Mouse (Mus musculus): ENCODE measurements at regions not wholly inside any gene's neighbourhood (a gene's known extent, or its start where the extent isn't known, plus 50 kb on each side); places are given as distances from the start of the nearest gene placed in this dataset.
A peak's percentile ranks its signal among the peaks of the same experiment; 100 is the strongest.
"Not testable (repeated sequence)": the region's sequence is repeated elsewhere in the genome, so short reads cannot be mapped to it uniquely, and the experiment has no call there.

DNA sequence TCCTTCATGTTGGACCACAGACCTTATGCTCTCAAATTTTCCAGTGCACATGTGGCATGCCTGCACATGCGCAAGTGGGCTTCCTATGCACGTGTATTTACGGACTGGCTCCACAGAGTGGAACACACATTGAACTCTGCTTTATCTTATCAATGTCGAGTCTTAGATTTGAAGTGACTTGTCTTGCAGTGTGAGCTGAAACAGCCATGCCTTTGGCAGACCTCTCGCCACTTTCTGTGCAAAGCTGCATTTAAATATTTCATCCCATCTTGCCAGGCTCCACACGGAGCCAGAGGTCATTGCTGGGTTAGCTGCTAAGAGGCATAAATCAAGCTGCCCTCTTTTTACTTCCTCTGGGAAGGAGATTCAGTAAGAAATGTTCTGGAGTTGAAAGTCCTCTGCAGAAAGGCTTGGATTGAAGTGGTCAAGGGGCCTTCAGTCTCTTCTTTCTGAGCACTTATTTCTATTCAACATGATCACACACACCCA, 248.4 kb downstream of the Eipr1 start:
- H3K36me3 ChIP-seq: no peaks in the 10 kb centered on the region
- H3K4me3 ChIP-seq: no peak overlapping the region
- WGBS: 24% methylated on average over 6 of the region's 6 CpGs
- DNase-seq (ENCODE audit: low spot score): peak; percentile 41
- H3K9me3 ChIP-seq (replicated peaks): no peaks in the 10 kb centered on the region
- H3K4me1 ChIP-seq: peaks cover 40% of the 10 kb centered on the region
- no peaks in the 10 kb centered on the region for H3K27me3 ChIP-seq (ENCODE audit: low read depth, poor library complexity, severe bottlenecking)
- no peak overlapping the region for H3K27ac ChIP-seq

DNA sequence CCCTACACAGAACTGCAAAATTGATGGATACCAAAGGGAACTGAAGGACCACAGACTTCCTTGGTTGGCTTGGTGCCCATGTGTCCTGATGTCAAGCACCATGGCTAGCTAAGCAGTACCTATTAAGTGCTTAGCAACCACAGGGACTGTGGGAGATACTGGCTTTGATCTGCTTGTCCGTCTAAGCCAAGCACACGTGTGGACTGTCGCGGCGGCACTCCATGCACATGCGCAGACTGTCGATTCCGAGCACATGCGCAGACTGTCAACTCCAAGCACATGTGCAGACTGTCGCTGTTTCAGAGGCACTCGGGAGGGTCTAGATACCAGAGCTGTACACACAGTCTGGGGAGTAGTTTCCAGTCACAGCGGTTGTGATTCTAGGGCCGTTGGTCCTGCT, 252.9 kb downstream of the Eipr1 start:
- Histone ChIP-seq H3K9me3 (replicated peaks) (no peaks in the 10 kb centered on the region), H3K27me3 (ENCODE audit: low read depth, poor library complexity, severe bottlenecking) (no peaks in the 10 kb centered on the region), H3K4me1 (peaks cover 18% of the 10 kb centered on the region), H3K4me3 (no peak overlapping the region), H3K36me3 (no peaks in the 10 kb centered on the region), H3K27ac (no peak overlapping the region)
- DNase-seq (ENCODE audit: low spot score): no peak
- WGBS: 93% methylated on average over 13 of the region's 13 CpGs

DNA sequence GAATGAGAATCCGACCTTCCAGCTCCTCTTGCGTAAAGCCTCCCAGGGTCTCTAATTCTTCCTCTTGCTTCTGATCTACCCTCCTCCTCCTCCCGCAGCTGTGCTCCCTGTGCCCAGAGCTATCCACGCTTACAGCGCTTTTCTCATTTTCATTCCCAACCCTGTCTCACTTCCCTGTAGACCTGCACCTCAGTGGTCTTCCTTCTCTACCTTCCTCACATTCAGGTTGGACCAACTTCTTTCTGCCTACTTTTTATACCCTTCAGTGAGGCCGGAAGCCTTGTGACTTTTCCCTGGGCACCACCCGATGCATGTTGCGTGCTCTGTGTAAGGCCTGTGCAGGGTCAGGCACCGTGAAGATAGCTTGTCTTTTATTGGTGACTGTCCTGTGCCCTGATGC, 263.0 kb downstream of the Eipr1 start:
- no peak for DNase-seq (ENCODE audit: low spot score)
- WGBS: 86% methylated on average over 9 of the region's 9 CpGs
- H3K27me3 ChIP-seq (ENCODE audit: low read depth, poor library complexity, severe bottlenecking): no peaks in the 10 kb centered on the region
- H3K4me1 ChIP-seq: peaks cover 22% of the 10 kb centered on the region
- no peak overlapping the region for H3K4me3 ChIP-seq
- no peaks in the 10 kb centered on the region for H3K9me3 ChIP-seq (replicated peaks)
- H3K27ac ChIP-seq: 0 out of 2 replicates have a peak overlapping the region, but pooled peaks have one; percentile 19
- no peaks in the 10 kb centered on the region for H3K36me3 ChIP-seq

DNA sequence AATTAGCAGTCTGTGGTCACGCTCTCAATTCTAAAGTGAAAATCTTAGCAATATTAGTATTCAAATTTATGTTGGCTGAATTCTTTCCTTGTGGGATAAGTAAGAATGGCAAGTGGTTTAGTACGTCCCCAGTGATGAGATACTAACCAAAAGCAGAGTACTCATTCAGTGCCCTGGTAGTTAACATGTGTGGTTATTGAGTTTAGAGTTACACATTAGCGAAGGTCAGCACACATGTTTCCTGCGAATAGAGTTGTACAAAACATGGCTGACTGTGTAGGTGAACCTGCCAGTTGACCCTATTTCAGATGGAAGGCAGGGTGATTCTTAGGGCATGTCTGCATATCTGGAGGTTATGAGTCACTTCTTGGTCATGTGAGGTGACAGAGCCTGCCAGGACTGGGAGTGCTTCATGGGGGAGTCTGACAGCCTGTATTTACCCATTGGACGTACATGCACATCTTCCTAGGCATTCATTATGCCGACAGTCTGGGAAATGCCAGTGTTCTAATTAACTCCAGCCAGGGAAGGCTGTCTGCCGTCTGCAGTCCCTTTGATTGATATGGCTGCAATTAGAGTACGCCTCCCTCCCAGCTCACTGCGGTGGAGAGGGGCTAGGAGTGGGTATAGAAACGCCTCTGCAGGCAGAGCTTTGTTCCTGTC, 263.7 kb downstream of the Eipr1 start:
- Histone ChIP-seq H3K4me1 (peaks cover 22% of the 10 kb centered on the region), H3K9me3 (replicated peaks) (no peaks in the 10 kb centered on the region), H3K27ac (no peak overlapping the region), H3K36me3 (no peaks in the 10 kb centered on the region), H3K27me3 (ENCODE audit: low read depth, poor library complexity, severe bottlenecking) (no peaks in the 10 kb centered on the region), H3K4me3 (no peak overlapping the region)
- peak; percentile 55 for DNase-seq (ENCODE audit: low spot score)
- WGBS: 24% methylated on average over 10 of the region's 10 CpGs

DNA sequence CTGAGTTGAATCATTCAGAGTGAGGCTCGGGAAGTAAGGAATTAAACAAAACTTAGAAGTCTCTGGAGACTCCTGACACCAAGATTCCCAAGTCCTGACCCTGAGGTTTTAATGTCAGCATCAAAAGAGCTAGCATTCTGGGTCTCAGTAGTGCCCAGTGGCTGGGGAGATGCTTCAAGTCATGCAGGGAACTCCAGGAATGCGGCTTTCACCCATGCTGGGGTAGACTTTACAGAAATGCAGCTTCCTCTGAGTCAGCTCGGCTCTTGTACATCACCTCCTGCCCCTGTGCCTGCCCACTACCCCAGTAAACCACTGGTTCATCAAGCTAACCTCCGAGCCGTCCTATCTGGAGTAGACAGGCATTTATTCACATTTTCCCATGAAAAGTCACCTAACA, 269.5 kb downstream of the Eipr1 start:
- H3K36me3 ChIP-seq: no peaks in the 10 kb centered on the region
- no peak overlapping the region for H3K27ac ChIP-seq
- H3K4me1 ChIP-seq: peaks cover 7% of the 10 kb centered on the region
- H3K4me3 ChIP-seq: no peak overlapping the region
- H3K9me3 ChIP-seq (replicated peaks): no peaks in the 10 kb centered on the region
- no peak for DNase-seq (ENCODE audit: low spot score)
- H3K27me3 ChIP-seq (ENCODE audit: low read depth, poor library complexity, severe bottlenecking): no peaks in the 10 kb centered on the region
- WGBS: 73% methylated on average over 5 of the region's 5 CpGs

DNA sequence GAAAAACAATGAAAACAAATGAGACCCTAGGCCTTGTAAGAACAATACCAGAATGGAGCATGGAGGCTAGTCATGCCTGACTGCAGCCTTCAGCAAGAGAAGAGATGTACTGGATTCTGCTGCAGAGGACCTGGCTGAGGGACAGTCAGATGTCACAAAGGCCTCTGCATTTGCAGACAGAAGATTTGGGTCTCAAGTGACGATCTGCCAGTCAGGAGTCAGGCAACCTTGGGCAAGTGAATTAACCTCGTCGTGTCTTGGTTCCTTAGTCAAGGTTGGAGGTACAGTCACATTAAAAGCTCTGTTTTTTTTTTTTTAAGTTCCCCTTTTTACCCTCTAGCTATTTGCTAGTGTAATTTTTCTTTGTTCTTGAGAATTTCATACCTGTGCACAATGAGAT, 276.6 kb downstream of the Eipr1 start:
- H3K36me3 ChIP-seq: no peaks in the 10 kb centered on the region
- no peak overlapping the region for H3K4me3 ChIP-seq
- H3K4me1 ChIP-seq: 0 out of 2 replicates have a peak, but pooled peaks cover 3% of the 10 kb centered on the region
- 80% methylated on average over 3 of the region's 3 CpGs for WGBS
- no peak overlapping the region for H3K27ac ChIP-seq
- H3K9me3 ChIP-seq (replicated peaks): no peaks in the 10 kb centered on the region
- H3K27me3 ChIP-seq (ENCODE audit: low read depth, poor library complexity, severe bottlenecking): no peaks in the 10 kb centered on the region
- no peak for DNase-seq (ENCODE audit: low spot score)

DNA sequence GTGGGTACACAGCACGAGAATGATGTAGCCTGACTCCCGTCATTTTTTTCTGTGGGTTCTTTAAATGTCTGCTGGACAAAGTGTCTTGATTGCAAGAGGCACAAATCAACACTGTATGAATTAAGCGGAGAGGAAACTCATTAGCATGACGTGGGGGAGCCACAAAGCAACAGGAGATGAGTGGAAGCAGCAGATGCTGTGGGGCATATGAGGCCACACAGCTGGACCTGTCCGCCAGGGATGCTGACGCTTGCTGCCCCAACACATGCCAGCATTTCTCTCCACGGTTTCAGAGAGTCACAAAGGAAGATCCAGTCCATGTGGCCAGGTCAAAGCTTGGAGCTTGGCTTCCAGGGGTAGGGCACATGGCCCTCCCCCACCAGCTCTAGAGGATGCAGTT, 277.9 kb downstream of the Eipr1 start:
- no peaks in the 10 kb centered on the region for H3K9me3 ChIP-seq (replicated peaks)
- H3K36me3 ChIP-seq: no peaks in the 10 kb centered on the region
- no peak for DNase-seq (ENCODE audit: low spot score)
- H3K4me3 ChIP-seq: no peak overlapping the region
- H3K27me3 ChIP-seq (ENCODE audit: low read depth, poor library complexity, severe bottlenecking): no peaks in the 10 kb centered on the region
- H3K4me1 ChIP-seq: 0 out of 2 replicates have a peak, but pooled peaks cover 3% of the 10 kb centered on the region
- 70% methylated on average over 7 of the region's 7 CpGs for WGBS
- H3K27ac ChIP-seq: no peak overlapping the region

DNA sequence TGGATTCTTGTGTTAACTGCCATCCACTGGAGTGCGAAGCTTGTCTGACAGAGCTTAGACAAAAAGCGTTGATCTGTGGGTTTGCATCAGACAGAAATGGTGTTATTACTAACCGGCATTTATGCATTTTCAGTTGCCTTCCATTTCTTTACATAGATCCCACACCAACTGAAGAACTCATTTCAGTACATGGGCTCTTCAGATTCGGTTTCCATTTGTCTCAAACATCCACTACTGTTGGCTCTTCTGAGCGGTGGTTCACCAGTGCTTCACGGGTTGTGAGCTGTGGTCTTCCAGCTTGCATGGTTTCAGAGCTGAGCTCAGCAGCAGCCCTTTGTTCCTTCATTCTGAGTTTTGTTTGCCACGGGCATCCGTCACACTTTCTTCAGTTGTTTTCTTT, 294.4 kb downstream of the Eipr1 start:
- H3K4me1 ChIP-seq: peaks cover 33% of the 10 kb centered on the region
- no peak overlapping the region for H3K4me3 ChIP-seq
- H3K9me3 ChIP-seq (replicated peaks): no peaks in the 10 kb centered on the region
- H3K36me3 ChIP-seq: no peaks in the 10 kb centered on the region
- no peak overlapping the region for H3K27ac ChIP-seq
- 89% methylated on average over 8 of the region's 8 CpGs for WGBS
- H3K27me3 ChIP-seq (ENCODE audit: low read depth, poor library complexity, severe bottlenecking): no peaks in the 10 kb centered on the region
- no peak for DNase-seq (ENCODE audit: low spot score)

DNA sequence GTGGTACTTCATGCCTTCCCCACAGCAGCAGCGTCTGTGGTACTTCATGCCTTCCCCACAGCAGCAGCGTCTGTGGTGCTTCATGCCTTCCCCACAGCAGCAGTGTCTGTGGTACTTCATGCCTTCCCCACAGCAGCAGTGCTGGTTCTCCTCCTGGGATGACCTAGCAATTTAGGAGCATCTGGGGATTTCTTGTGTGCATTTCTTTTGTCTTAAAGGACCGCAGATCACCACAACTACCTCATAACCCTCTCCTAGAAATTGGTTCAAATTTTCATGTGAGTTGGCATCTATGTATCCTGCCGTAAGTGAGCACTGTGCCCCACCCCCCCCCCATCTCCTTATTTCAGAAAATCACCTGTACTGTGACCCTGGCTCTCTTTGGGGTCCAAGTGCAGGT, 297.0 kb downstream of the Eipr1 start:
- H3K36me3 ChIP-seq; DNase-seq (ENCODE audit: low spot score); H3K27me3 ChIP-seq (ENCODE audit: low read depth, poor library complexity, severe bottlenecking); H3K4me3 ChIP-seq; H3K9me3 ChIP-seq (replicated peaks): not testable (repeated sequence)
- WGBS: 36% methylated on average over 4 of the region's 4 CpGs
- Histone ChIP-seq H3K27ac (peak overlapping the region; percentile 86), H3K4me1 (peaks cover 36% of the 10 kb centered on the region)

DNA sequence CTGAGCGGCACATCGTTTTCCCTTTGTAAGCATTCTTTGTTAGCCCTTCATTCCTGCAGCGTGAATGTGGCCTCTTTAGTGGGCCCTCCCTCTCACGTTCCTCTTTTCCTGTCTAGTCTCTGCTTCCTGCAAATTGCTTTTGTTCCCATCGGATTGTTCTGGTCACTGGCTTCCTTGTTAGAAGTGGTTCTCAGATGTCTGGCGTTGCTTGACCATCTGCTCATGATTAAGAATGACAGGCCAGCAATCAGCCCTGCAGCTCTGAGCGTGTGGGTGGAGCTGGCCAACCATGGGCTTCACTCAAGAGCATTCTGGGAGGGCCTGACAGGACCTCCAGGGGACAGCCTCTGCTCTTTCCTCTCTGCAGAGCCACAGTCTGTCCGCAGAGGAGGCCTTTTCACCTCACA, 297.5 kb downstream of the Eipr1 start:
- no peaks in the 10 kb centered on the region for H3K27me3 ChIP-seq (ENCODE audit: low read depth, poor library complexity, severe bottlenecking)
- WGBS: 2% methylated on average over 8 of the region's 8 CpGs
- no peaks in the 10 kb centered on the region for H3K36me3 ChIP-seq
- DNase-seq (ENCODE audit: low spot score): peak; percentile 80
- no peaks in the 10 kb centered on the region for H3K9me3 ChIP-seq (replicated peaks)
- H3K4me1 ChIP-seq: peaks cover 36% of the 10 kb centered on the region
- peak overlapping the region; percentile 86 for H3K27ac ChIP-seq
- H3K4me3 ChIP-seq: no peak overlapping the region

DNA sequence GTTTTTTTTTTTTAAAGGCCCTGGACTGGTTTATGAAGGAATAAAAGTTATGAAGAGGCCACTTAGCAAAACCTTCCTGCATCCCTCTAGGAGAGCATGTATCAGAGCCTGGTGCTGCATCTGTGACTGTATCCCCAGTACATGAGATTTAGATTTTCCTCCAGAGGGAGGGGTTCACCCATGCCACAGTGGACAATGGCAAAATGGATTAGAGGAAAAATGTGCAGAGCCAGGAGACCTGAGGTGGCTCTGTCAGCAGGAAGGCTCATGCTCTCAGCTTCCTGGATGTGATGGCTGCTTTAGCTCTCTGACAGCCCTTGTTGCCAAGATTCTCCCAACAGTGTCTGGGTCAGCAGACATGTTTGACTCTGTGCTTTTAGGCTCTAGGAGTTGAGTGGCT, 298.2 kb downstream of the Eipr1 start:
- Histone ChIP-seq H3K27ac (peak overlapping the region; percentile 86), H3K36me3 (no peaks in the 10 kb centered on the region), H3K27me3 (ENCODE audit: low read depth, poor library complexity, severe bottlenecking) (no peaks in the 10 kb centered on the region), H3K4me1 (peaks cover 36% of the 10 kb centered on the region), H3K4me3 (no peak overlapping the region), H3K9me3 (replicated peaks) (no peaks in the 10 kb centered on the region)
- DNase-seq (ENCODE audit: low spot score): no peak

DNA sequence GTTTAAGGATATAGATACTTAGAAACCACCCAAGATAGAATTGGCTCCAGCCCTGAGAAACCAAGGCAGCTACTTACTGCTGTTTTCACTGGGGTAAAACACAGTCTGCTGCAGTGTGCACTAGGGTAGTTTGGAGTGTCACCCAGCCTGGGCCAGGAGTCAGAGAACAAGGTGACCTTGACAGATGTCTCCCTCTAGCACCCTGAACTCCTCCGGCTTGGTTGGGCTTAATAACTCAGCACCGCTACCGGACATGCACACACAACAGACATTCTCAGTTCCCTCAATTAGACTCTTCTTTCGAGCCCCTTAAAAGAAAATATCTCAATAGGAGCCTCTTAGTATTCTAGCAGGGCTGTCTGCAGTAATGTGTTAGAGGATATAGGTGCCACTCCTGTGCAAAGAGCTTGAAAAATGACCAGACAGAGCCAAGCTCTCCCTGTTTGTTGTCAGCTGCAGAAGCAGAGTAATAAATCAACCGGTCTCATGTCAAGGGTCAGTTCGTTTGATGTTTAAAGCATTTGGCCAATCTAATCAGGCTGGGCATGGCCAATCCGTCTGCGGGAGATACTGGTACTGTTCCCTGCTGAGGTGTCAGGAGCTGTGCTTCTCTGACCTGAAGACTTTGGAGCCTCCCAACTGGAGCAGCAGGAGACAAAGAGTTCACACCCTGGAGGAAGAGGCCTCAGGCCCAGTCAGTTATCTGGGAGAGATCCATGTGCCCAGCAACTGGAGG, 299.1 kb downstream of the Eipr1 start:
- Histone ChIP-seq H3K27me3 (ENCODE audit: low read depth, poor library complexity, severe bottlenecking) (no peaks in the 10 kb centered on the region), H3K4me1 (peaks cover 36% of the 10 kb centered on the region), H3K36me3 (no peaks in the 10 kb centered on the region), H3K27ac (peak overlapping the region; percentile 59), H3K4me3 (no peak overlapping the region), H3K9me3 (replicated peaks) (no peaks in the 10 kb centered on the region)
- DNase-seq (ENCODE audit: low spot score): peak; percentile 38
- WGBS: 8% methylated on average over 8 of the region's 8 CpGs

DNA sequence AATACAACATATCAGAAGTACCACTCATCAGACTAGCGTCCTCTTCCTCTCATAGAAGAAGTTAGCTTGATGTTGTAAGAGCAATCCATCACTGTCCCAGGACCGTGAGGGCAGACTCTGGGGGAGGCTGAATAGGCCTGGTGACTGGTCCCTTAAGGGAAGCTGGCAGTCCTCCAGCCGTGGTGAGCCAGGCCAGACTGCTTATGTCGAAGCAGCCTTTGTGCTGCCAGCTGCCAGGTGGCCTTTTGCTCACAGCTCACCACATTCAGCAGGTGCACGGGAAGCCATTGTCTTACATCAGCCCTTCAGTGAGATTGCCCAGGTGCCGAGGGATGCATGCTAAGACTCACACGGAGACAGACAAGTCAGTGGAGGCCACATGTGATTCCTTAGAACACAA, 302.8 kb downstream of the Eipr1 start:
- 63% methylated on average over 7 of the region's 7 CpGs for WGBS
- H3K27ac ChIP-seq: no peak overlapping the region

More for the DNA sequence above, 302.8 kb downstream of the Eipr1 start:
- Histone ChIP-seq H3K27me3 (ENCODE audit: low read depth, poor library complexity, severe bottlenecking) (no peaks in the 10 kb centered on the region), H3K9me3 (replicated peaks) (no peaks in the 10 kb centered on the region), H3K36me3 (no peaks in the 10 kb centered on the region), H3K4me1 (peaks cover 19% of the 10 kb centered on the region), H3K4me3 (no peak overlapping the region)
- no peak for DNase-seq (ENCODE audit: low spot score)
